10 mouse cellular contexts compared by ENCODE assay signal in the genomic region with DNA sequence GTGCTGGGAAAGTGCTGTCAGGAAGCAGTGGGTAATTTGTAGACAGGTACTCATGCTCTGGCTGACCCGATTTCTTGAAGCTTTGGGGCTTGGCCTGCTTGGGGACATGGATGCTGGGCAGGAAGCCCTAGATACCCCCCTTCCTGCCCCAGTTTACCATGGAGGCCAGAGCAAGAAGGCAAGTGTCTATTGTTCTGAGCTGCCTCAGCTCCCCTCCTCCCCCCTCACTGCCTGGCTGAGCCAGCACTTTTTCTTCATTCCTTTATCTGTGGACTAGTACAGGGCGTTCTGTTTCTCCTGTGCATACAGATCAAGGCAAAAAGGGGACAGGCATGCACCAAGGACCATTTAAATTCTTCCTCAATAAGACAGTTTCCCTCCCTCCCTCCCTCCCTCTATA. TPM values are rescaled to one million over a fixed set of nuclear protein-coding genes. Genes with fewer than 3 reads are reported as not detected.
DNase-seq lines count a peak whose midpoint lies in the region; ATAC-seq and TF ChIP-seq lines count a peak whose summit lies in the region.
"Had no signal": no experiment of that assay in that cellular context is flagged by ENCODE, and none has a peak within 500 bp of the region (broad histone marks: within the 10 kb centered on the region; RNA-seq: fewer than 3 reads in every experiment).

No protein-coding gene starts in this region.

- 31% methylated on average over 2 of the region's 2 CpGs for WGBS in liver, embryonic 13.5 days (ENCODE audit: insufficient replicate concordance)

- peaks cover 20% of the 10 kb centered on the region for H3K36me3 ChIP-seq in liver, embryonic 13.5 days
- H3K36me3 ChIP-seq: heart, embryonic 10.5 days; lung, embryonic 15.5 days had no signal

- ATAC-seq in liver, embryonic 13.5 days (ENCODE audit: low read depth) = peak; percentile 57

- H3K4me3 ChIP-seq in layer of hippocampus, adult 2 months = no peak overlapping the region
- H3K4me3 ChIP-seq in liver, embryonic 13.5 days (replicated peaks) = no peak overlapping the region
- H3K4me3 ChIP-seq: heart, embryonic 10.5 days; lung, embryonic 15.5 days had no signal

- 0 out of 2 replicates have a peak overlapping the region, but pooled peaks have one; percentile 6 for H3K4me2 ChIP-seq in liver, embryonic 13.5 days
- H3K4me2 ChIP-seq: lung, embryonic 15.5 days had no signal

- H3K27me3 ChIP-seq in liver, embryonic 13.5 days = no peaks in the 10 kb centered on the region
- H3K27me3 ChIP-seq: lung, embryonic 15.5 days had no signal

- H3K4me1 ChIP-seq in liver, embryonic 13.5 days (replicated peaks) = peaks cover 87% of the 10 kb centered on the region

- no peaks in the 10 kb centered on the region for H3K9me3 ChIP-seq in liver, embryonic 13.5 days (replicated peaks)
- H3K9me3 ChIP-seq: heart, embryonic 10.5 days; lung, embryonic 15.5 days had no signal

- no peak for TF ChIP-seq POLR2A in brain, embryonic 14.5 days (IDR thresholded peaks at IDR 0.05; ENCODE audit: borderline replicate concordance, extremely low read depth, insufficient read depth, insufficient read length, poor library complexity, severe bottlenecking)

- no peak for TF ChIP-seq CTCF in layer of hippocampus, adult 2 months (conservative IDR thresholded peaks at IDR 0.05)
- TF ChIP-seq CTCF in brain, embryonic 14.5 days (IDR thresholded peaks at IDR 0.05; ENCODE audit: borderline replicate concordance, extremely low read depth, insufficient read depth, insufficient read length) = no peak

- H3K9ac ChIP-seq in liver, embryonic 13.5 days = peak overlapping the region; percentile 41
- H3K9ac ChIP-seq: lung, embryonic 15.5 days had no signal

- DNase-seq in cerebellum, adult 11-12 months = peak; percentile 54
- DNase-seq in cerebellum, adult 8-10 months = no peak
- peak; percentile 55 to 77 for DNase-seq in layer of hippocampus, adult 2 months (ENCODE audit: low spot score in 2 of 2)
- DNase-seq in layer of hippocampus, postnatal 25 days (ENCODE audit: extremely low spot score in 1 of 2, low spot score in 1 of 2) = no peak
- peak; percentile 36 for DNase-seq in brain, embryonic 14.5 days (ENCODE audit: low read depth)
- DNase-seq in liver, embryonic 13.5 days = no peak
- no peak for DNase-seq in adrenal gland, adult 18-20 months (ENCODE audit: low spot score in 2 of 2)
- no peak for DNase-seq in lung, postnatal 36 days

- H3K27ac ChIP-seq in layer of hippocampus, adult 2 months = peak overlapping the region; percentile 81
- peak overlapping the region; percentile 69 for H3K27ac ChIP-seq in liver, embryonic 13.5 days
- H3K27ac ChIP-seq: lung, embryonic 15.5 days had no signal

RNA-seq across cellular contexts. Expression of a gene that starts 17.2 kb away (rescaled TPM):
- 10 to 100 TPM; 84.5 to 85.8 TPM for total RNA-seq in layer of hippocampus, adult 2 months (2021)
- total RNA-seq in layer of hippocampus, postnatal 25 days (2021) = 10 to 100 TPM; 72.8 to 83.7 TPM
- polyA plus RNA-seq in brain, embryonic 14.5 days (2012; rRNA removed) = 58.3 and 69.6 TPM in 2 replicates
- polyA plus RNA-seq in liver, embryonic 13.5 days (2015; fragmentation: Nextera tagmentation; extraction: Ambion mirVana) = 109 and 113 TPM in 2 replicates
- 10 to 100 TPM; 24.7 to 28.3 TPM for total RNA-seq in adrenal gland, adult 18-20 months (2021)

RNA-seq across cellular contexts. Expression of a gene that starts 53.6 kb away (rescaled TPM):
- total RNA-seq in layer of hippocampus, adult 2 months (2021) = 10 to 100 TPM; 89.5 to 98.6 TPM
- 10 to 100 TPM; 91.6 to 98.9 TPM for total RNA-seq in layer of hippocampus, postnatal 25 days (2021)
- 0.26 and 0.48 TPM in 2 replicates for polyA plus RNA-seq in brain, embryonic 14.5 days (2012; rRNA removed)
- polyA plus RNA-seq in liver, embryonic 13.5 days (2015; fragmentation: Nextera tagmentation; extraction: Ambion mirVana) = 0.40 and 0.53 TPM in 2 replicates
- total RNA-seq in adrenal gland, adult 18-20 months (2021) = 10 to 100 TPM; 37.0 to 44.1 TPM

Comparison
In these comparisons a context has a peak if more than half of its experiments do, and no peak if none do; other contexts are left out.
1. DNase-seq: peak in cerebellum, adult 11-12 months (single experiment), layer of hippocampus, adult 2 months (2 of 2) and brain, embryonic 14.5 days (single experiment); none in cerebellum, adult 8-10 months (single experiment), layer of hippocampus, postnatal 25 days (0 of 2), liver, embryonic 13.5 days (single experiment), adrenal gland, adult 18-20 months (0 of 2) and lung, postnatal 36 days (single experiment).